ENCODE assay signal across 9 mouse cellular contexts in the genomic region with DNA sequence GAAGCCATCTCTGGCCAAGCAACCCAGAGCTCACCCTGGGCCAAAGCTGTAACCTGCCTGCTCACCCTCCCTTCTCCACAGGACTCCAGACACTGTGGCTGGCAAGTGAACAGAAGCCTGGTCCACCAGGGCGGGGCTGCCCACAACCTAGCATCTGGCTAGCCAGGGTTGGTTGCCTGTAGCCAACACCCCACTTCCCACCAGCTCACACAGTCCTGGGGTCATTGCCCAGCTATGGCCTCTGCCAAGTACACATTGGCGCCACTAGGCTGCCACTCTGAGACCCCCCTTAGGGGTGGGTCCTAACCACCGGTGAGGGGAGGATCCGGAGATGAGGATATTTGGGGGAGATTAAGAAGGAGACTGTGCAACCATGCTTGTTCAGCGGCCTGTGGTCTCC. TPM values are rescaled to one million over a fixed set of nuclear protein-coding genes. Genes with fewer than 3 reads are reported as not detected.
DNase-seq lines count a peak whose midpoint lies in the region; ATAC-seq and TF ChIP-seq lines count a peak whose summit lies in the region.
"Had no signal": no experiment of that assay in that cellular context is flagged by ENCODE, and none has a peak within 500 bp of the region (broad histone marks: within the 10 kb centered on the region; RNA-seq: fewer than 3 reads in every experiment).

No protein-coding gene starts in this region.

- ATAC-seq in heart, postnatal 0 days (ENCODE audit: insufficient read depth, low read depth) = no peak
- 0 out of 2 replicates have a peak, but pooled peaks have one; percentile 10 for ATAC-seq in liver, embryonic 15.5 days (ENCODE audit: insufficient read depth)

- no peaks in the 10 kb centered on the region for H3K4me1 ChIP-seq in heart, adult 2 months (ENCODE audit: control insufficient read depth, insufficient read depth, low read length)
- peaks cover 8% of the 10 kb centered on the region for H3K4me1 ChIP-seq in bone marrow macrophage, adult 2 months (ENCODE audit: control insufficient read depth, insufficient read depth, low read length)
- peaks cover 13% of the 10 kb centered on the region for H3K4me1 ChIP-seq in heart, postnatal 0 days (ENCODE audit: control insufficient read depth, insufficient read depth)
- peaks cover 22% of the 10 kb centered on the region; the same call in 1 of the 2 replicates for H3K4me1 ChIP-seq in liver, embryonic 15.5 days (replicated peaks)

- no peaks in the 10 kb centered on the region for H3K79me2 ChIP-seq in heart, adult 2 months (replicated peaks; ENCODE audit: control insufficient read depth, insufficient read depth, low read length)

- WGBS in heart, adult 2 months = 71% methylated on average over 5 of the region's 5 CpGs
- 59% methylated on average over 5 of the region's 5 CpGs for WGBS in heart, postnatal 0 days
- 28% methylated on average over 5 of the region's 5 CpGs for WGBS in liver, embryonic 15.5 days (ENCODE audit: insufficient replicate concordance)

- peak overlapping the region; percentile 55 for H3K4me2 ChIP-seq in heart, postnatal 0 days (ENCODE audit: low read depth, low read length)
- H3K4me2 ChIP-seq in liver, embryonic 15.5 days = peak overlapping the region; percentile 52

- intact Hi-C loops in heart, adult 2 months (cut with DNase I) = no loop called here

- no peak for TF ChIP-seq CTCF in heart, adult 2 months (IDR thresholded peaks at IDR 0.05)
- TF ChIP-seq CTCF in bone marrow macrophage, adult 2 months (IDR thresholded peaks at IDR 0.05; ENCODE audit: low read depth, low read length) = no peak
- TF ChIP-seq CTCF in heart, postnatal 0 days (IDR thresholded peaks at IDR 0.05; ENCODE audit: low read depth) = no peak

- no peak for TF ChIP-seq POLR2A in heart, adult 2 months (IDR thresholded peaks at IDR 0.05; ENCODE audit: insufficient read depth, low read depth, low read length)
- no peak for TF ChIP-seq POLR2A in bone marrow macrophage, adult 2 months (IDR thresholded peaks at IDR 0.05; ENCODE audit: borderline replicate concordance, low read depth, low read length)

- TF ChIP-seq EP300 in heart, adult 2 months (IDR thresholded peaks at IDR 0.05; ENCODE audit: insufficient read depth, low read depth, low read length) = no peak
- no peak for TF ChIP-seq EP300 in heart, postnatal 0 days (IDR thresholded peaks at IDR 0.05; ENCODE audit: low read depth)

- no peak overlapping the region; the same call in 1 of the 2 replicates for H3K4me3 ChIP-seq in heart, adult 2 months
- peak overlapping the region; percentile 15; the same call in 1 of the 2 replicates for H3K4me3 ChIP-seq in bone marrow macrophage, adult 2 months (ENCODE audit: insufficient read depth, low read length)
- no peak overlapping the region for H3K4me3 ChIP-seq in heart, postnatal 0 days (ENCODE audit: low read depth, low read length)
- no peak overlapping the region for H3K4me3 ChIP-seq in liver, embryonic 15.5 days (replicated peaks)
- H3K4me3 ChIP-seq: myocyte had no signal

- H3K36me3 ChIP-seq in heart, adult 2 months (ENCODE audit: control insufficient read depth, insufficient read depth, low read length) = no peaks in the 10 kb centered on the region
- 0 out of 2 replicates have a peak, but pooled peaks cover 5% of the 10 kb centered on the region for H3K36me3 ChIP-seq in heart, postnatal 0 days (replicated peaks; ENCODE audit: control insufficient read depth, insufficient read depth, low read length)
- H3K36me3 ChIP-seq in liver, embryonic 15.5 days (replicated peaks) = no peaks in the 10 kb centered on the region

- H3K27me3 ChIP-seq in heart, adult 2 months (ENCODE audit: control insufficient read depth, insufficient read depth, low read length) = no peaks in the 10 kb centered on the region; the same call in 1 of the 2 replicates
- 0 out of 2 replicates have a peak, but pooled peaks cover 13% of the 10 kb centered on the region for H3K27me3 ChIP-seq in heart, postnatal 0 days (ENCODE audit: control insufficient read depth, insufficient read depth, low read length)
- H3K27me3 ChIP-seq in liver, embryonic 15.5 days = peaks cover 36% of the 10 kb centered on the region

- H3K9me3 ChIP-seq in heart, postnatal 0 days (replicated peaks; ENCODE audit: control insufficient read depth, low read length) = no peaks in the 10 kb centered on the region
- H3K9me3 ChIP-seq in liver, embryonic 15.5 days (replicated peaks) = no peaks in the 10 kb centered on the region

- DNase-seq in heart, adult 2 months = no peak
- no peak for DNase-seq in heart, adult 8-10 months (ENCODE audit: low spot score)
- DNase-seq in heart, postnatal 0 days (ENCODE audit: low spot score) = no peak
- no peak for DNase-seq in adrenal gland, adult 18-20 months (ENCODE audit: low spot score in 2 of 2)
- DNase-seq in cerebellum, adult 9-10 months = no peak
- DNase-seq in adrenal gland, postnatal 25 days = no peak

- 0 out of 2 replicates have a peak overlapping the region, but pooled peaks have one; percentile 0 for H3K9ac ChIP-seq in heart, adult 2 months (ENCODE audit: low read depth, low read length)
- no peak overlapping the region for H3K9ac ChIP-seq in heart, postnatal 0 days (replicated peaks; ENCODE audit: low read depth, low read length)
- H3K9ac ChIP-seq in liver, embryonic 15.5 days = no peak overlapping the region

- H3K27ac ChIP-seq in heart, adult 2 months = no peak overlapping the region
- no peak overlapping the region for H3K27ac ChIP-seq in bone marrow macrophage, adult 2 months (ENCODE audit: insufficient read depth, low read depth, low read length)
- H3K27ac ChIP-seq in heart, postnatal 0 days (ENCODE audit: low read depth) = no peak overlapping the region
- H3K27ac ChIP-seq in liver, embryonic 15.5 days (replicated peaks) = no peak overlapping the region

RNA-seq across cellular contexts. Expression of gene Chad, which starts 1.0 kb away (rescaled TPM):
- 1 to 10 TPM; 1.7 to 2.1 TPM for total RNA-seq in heart, adult 2 months (2021)
- polyA plus RNA-seq in heart, adult 2 months (2012; rRNA removed) = 8.7 and 16.2 TPM in 2 replicates
- 1 to 10 TPM in 2 of 4 experiments, under 1 TPM in 2; 0.43 to 2.4 (median 0.86) TPM for total RNA-seq in heart, adult 8-10 months (2022)
- not detected in 2 replicates for polyA plus RNA-seq in bone marrow macrophage, adult 2 months (2012; ENCODE audit: insufficient read depth, insufficient read length, missing spikeins)
- not detected in 2 replicates for total RNA-seq in heart, postnatal 0 days (2014; rRNA removed; ENCODE audit: low replicate concordance)
- 0.36 and 4.4 TPM in 2 replicates for polyA plus RNA-seq in heart, postnatal 0 days (2015; fragmentation: Nextera tagmentation; extraction: Ambion mirVana)
- 0.22 and 0.38 TPM in 2 replicates for polyA plus RNA-seq in liver, embryonic 15.5 days (2015; fragmentation: Nextera tagmentation; extraction: Ambion mirVana)
- total RNA-seq in adrenal gland, adult 18-20 months (2021) = not detected
- total RNA-seq in adrenal gland, postnatal 25 days (2021) = not detected in 2 replicates

RNA-seq across cellular contexts. Expression of gene Rsad1, which starts 14.8 kb away (rescaled TPM):
- total RNA-seq in heart, adult 2 months (2021) = 10 to 100 TPM in 1 of 2 experiments, 1 to 10 TPM in 1; 9.3 to 12.6 TPM
- 13.7 and 14.1 TPM in 2 replicates for polyA plus RNA-seq in heart, adult 2 months (2012; rRNA removed)
- total RNA-seq in heart, adult 8-10 months (2022) = 10 to 100 TPM in 2 of 4 experiments, 1 to 10 TPM in 2; 8.3 to 11.5 (median 10.1) TPM
- polyA plus RNA-seq in bone marrow macrophage, adult 2 months (2012; ENCODE audit: insufficient read depth, insufficient read length, missing spikeins) = 2.4 and 3.3 TPM in 2 replicates
- 14.5 and 17.7 TPM in 2 replicates for total RNA-seq in heart, postnatal 0 days (2014; rRNA removed; ENCODE audit: low replicate concordance)
- 9.2 and 9.8 TPM in 2 replicates for polyA plus RNA-seq in heart, postnatal 0 days (2015; fragmentation: Nextera tagmentation; extraction: Ambion mirVana)
- 1.0 and 1.1 TPM in 2 replicates for polyA plus RNA-seq in liver, embryonic 15.5 days (2015; fragmentation: Nextera tagmentation; extraction: Ambion mirVana)
- 10 to 100 TPM; 12.2 to 16.7 TPM for total RNA-seq in adrenal gland, adult 18-20 months (2021)
- total RNA-seq in adrenal gland, postnatal 25 days (2021) = 13.1 and 18.3 TPM in 2 replicates

RNA-seq across cellular contexts. Expression of gene Acsf2, which starts 37.9 kb away (rescaled TPM):
- 10 to 100 TPM; 19.8 to 26.4 TPM for total RNA-seq in heart, adult 2 months (2021)
- polyA plus RNA-seq in heart, adult 2 months (2012; rRNA removed) = 21.0 and 24.7 TPM in 2 replicates
- 10 to 100 TPM; 25.6 to 34.8 (median 30.1) TPM for total RNA-seq in heart, adult 8-10 months (2022)
- polyA plus RNA-seq in bone marrow macrophage, adult 2 months (2012; ENCODE audit: insufficient read depth, insufficient read length, missing spikeins) = 9.5 and 10.2 TPM in 2 replicates
- 6.6 and 8.9 TPM in 2 replicates for total RNA-seq in heart, postnatal 0 days (2014; rRNA removed; ENCODE audit: low replicate concordance)
- 2.6 and 2.7 TPM in 2 replicates for polyA plus RNA-seq in heart, postnatal 0 days (2015; fragmentation: Nextera tagmentation; extraction: Ambion mirVana)
- 1.3 and 1.4 TPM in 2 replicates for polyA plus RNA-seq in liver, embryonic 15.5 days (2015; fragmentation: Nextera tagmentation; extraction: Ambion mirVana)
- 100 to 1,000 TPM; 143 to 171 TPM for total RNA-seq in adrenal gland, adult 18-20 months (2021)
- 120 and 121 TPM in 2 replicates for total RNA-seq in adrenal gland, postnatal 25 days (2021)

RNA-seq across cellular contexts. Expression of gene Mycbpap, which starts 42.3 kb away (rescaled TPM):
- 1 to 10 TPM in 1 of 2 experiments, under 1 TPM in 1; 0.89 to 1.1 TPM for total RNA-seq in heart, adult 2 months (2021)
- 0.32 and 0.72 TPM in 2 replicates for polyA plus RNA-seq in heart, adult 2 months (2012; rRNA removed)
- total RNA-seq in heart, adult 8-10 months (2022) = 1 to 10 TPM in 3 of 4 experiments, under 1 TPM in 1; 0.75 to 2.3 (median 1.4) TPM
- polyA plus RNA-seq in bone marrow macrophage, adult 2 months (2012; ENCODE audit: insufficient read depth, insufficient read length, missing spikeins) = 0.50 and 0.89 TPM in 2 replicates
- total RNA-seq in heart, postnatal 0 days (2014; rRNA removed; ENCODE audit: low replicate concordance) = 3.2 and 4.7 TPM in 2 replicates
- polyA plus RNA-seq in heart, postnatal 0 days (2015; fragmentation: Nextera tagmentation; extraction: Ambion mirVana) = 3.5 and 3.7 TPM in 2 replicates
- 0.09 TPM in 1 of 2 replicates, not detected in the other for polyA plus RNA-seq in liver, embryonic 15.5 days (2015; fragmentation: Nextera tagmentation; extraction: Ambion mirVana)
- 10 to 100 TPM in 1 of 2 experiments, 1 to 10 TPM in 1; 7.4 to 12.4 TPM for total RNA-seq in adrenal gland, adult 18-20 months (2021)
- 5.9 and 8.5 TPM in 2 replicates for total RNA-seq in adrenal gland, postnatal 25 days (2021)
